ENCODE assay signal across 8 mouse cellular contexts in the genomic region with DNA sequence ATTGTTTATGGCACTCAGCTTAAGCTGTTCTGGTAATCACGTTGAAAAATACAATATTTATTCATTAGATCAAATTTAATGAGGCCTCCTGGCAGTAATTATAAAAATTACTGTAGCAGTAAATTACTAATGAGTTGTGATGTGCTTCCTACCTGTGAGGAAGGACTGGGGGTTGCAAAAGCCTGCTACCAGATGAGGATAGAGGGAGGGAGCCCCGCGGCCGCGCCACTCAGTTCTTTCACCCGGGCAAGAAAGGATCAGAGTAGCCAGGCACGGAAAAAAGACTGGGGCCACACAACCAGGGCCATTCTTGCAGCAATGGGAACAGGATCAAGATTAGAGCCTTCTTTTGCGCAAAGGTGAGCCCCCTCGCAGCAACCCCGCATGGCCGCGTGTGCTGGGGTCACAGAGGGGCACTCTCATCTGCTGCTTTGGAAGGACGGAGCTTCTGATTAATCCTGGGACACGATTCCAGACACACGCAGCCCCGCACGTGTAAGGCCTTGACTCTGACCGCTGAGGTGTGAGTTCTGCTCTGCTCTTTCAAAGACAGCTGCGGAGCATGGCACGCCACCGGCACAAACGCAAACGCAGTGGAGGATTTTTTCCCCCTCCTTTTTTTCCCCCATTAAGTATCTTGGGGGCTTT. TPM values are rescaled to one million over a fixed set of nuclear protein-coding genes. Genes with fewer than 3 reads are reported as not detected.
A peak's percentile ranks its signal among the peaks of the same experiment; 100 is the strongest.
DNase-seq lines count a peak whose midpoint lies in the region; ATAC-seq and TF ChIP-seq lines count a peak whose summit lies in the region.

No protein-coding gene starts in this region.

- ATAC-seq in liver, embryonic 15.5 days (ENCODE audit: insufficient read depth), result no peak
- no peak for ATAC-seq in megakaryocyte progenitor cell, adult 5-6 weeks (replicated peaks; ENCODE audit: poor library complexity)

- peak overlapping the region; percentile 2; the same call in 1 of the 2 replicates for H3K4me2 ChIP-seq in liver, embryonic 15.5 days

- H3K27me3 ChIP-seq in testis, adult 2 months (ENCODE audit: control insufficient read depth, insufficient read depth, low read length), result no peaks in the 10 kb centered on the region
- H3K27me3 ChIP-seq in liver, embryonic 15.5 days, result peaks cover 49% of the 10 kb centered on the region

- no peak for TF ChIP-seq CTCF in testis, adult 2 months (IDR thresholded peaks at IDR 0.05; ENCODE audit: control insufficient read depth, insufficient read depth, insufficient replicate concordance, low read depth, low read length)

- no peak overlapping the region for H3K27ac ChIP-seq in testis, adult 2 months (ENCODE audit: control insufficient read depth, insufficient read depth, low read depth, low read length)
- H3K27ac ChIP-seq in liver, embryonic 15.5 days (replicated peaks), result no peak overlapping the region

- no peak overlapping the region for H3K9ac ChIP-seq in liver, embryonic 15.5 days

- WGBS in liver, embryonic 15.5 days (ENCODE audit: insufficient replicate concordance), result 12% methylated on average over 23 of the region's 23 CpGs

- no peaks in the 10 kb centered on the region; the same call in 1 of the 2 replicates for H3K4me1 ChIP-seq in testis, adult 2 months (ENCODE audit: control insufficient read depth, insufficient read depth, low read length)
- H3K4me1 ChIP-seq in liver, embryonic 15.5 days (replicated peaks), result no peaks in the 10 kb centered on the region

- no peaks in the 10 kb centered on the region for H3K36me3 ChIP-seq in testis, adult 2 months (ENCODE audit: control insufficient read depth, insufficient read depth, low read length)
- no peaks in the 10 kb centered on the region for H3K36me3 ChIP-seq in liver, embryonic 15.5 days (replicated peaks)

- peak overlapping the region; percentile 10; the same call in 1 of the 2 replicates for H3K4me3 ChIP-seq in testis, adult 2 months (ENCODE audit: control insufficient read depth, low read depth, low read length)
- no peak overlapping the region for H3K4me3 ChIP-seq in liver, embryonic 15.5 days (replicated peaks)

- no peak for TF ChIP-seq POLR2A in testis, adult 2 months (IDR thresholded peaks at IDR 0.05; ENCODE audit: control insufficient read depth, low read depth, low read length)

- DNase-seq in testis, postnatal 14 days (ENCODE audit: low spot score), result no peak
- peak; percentile 40 for DNase-seq in forelimb bud, embryonic 11.5 days (ENCODE audit: low read depth, low spot score)
- DNase-seq in gastrocnemius, adult 8-10 months (ENCODE audit: low spot score in 2 of 2), result no peak
- no peak for DNase-seq in thymus, postnatal 36 days
- DNase-seq in adrenal gland, postnatal 25 days, result no peak

- no peaks in the 10 kb centered on the region for H3K9me3 ChIP-seq in liver, embryonic 15.5 days (replicated peaks)

RNA-seq across cellular contexts. Expression of gene Cdca7, which starts 23.2 kb away (rescaled TPM):
- polyA plus RNA-seq in testis, adult 2 months (2012; rRNA removed), result 6.1 TPM in 2 replicates
- 45.1 and 45.5 TPM in 2 replicates for polyA plus RNA-seq in liver, embryonic 15.5 days (2015; fragmentation: Nextera tagmentation; extraction: Ambion mirVana)
- under 1 TPM in 3 of 4 experiments, not detected in 1; 0.19 to 0.43 (median 0.39) TPM for total RNA-seq in gastrocnemius, adult 8-10 months (2022)
- total RNA-seq in adrenal gland, postnatal 25 days (2021), result 6.9 and 7.5 TPM in 2 replicates
- total RNA-seq in megakaryocyte progenitor cell, adult 5-6 weeks (2015), result 155 and 165 TPM in 2 replicates
- total RNA-seq in megakaryocyte progenitor cell, adult 5-6 weeks (2017), result 221 and 252 TPM in 2 replicates

Comparison
In these comparisons a context has a peak if more than half of its experiments do, and no peak if none do; other contexts are left out.
1. RNA of gene Cdca7, which starts 23.2 kb away (total RNA-seq): 155 to 252 TPM in megakaryocyte progenitor cell, adult 5-6 weeks; 6.9 to 7.5 TPM in adrenal gland, postnatal 25 days and 0.19 to 0.43 TPM in gastrocnemius, adult 8-10 months; every median in the first group is over 10 times any median in the second.